Mouse (Mus musculus): Measurements from ENCODE around the gene Get4.

GRCm38 (mm10) chr5:139216774-139217173 is 35.4 kb upstream of the Get4 start:
- TF ChIP-seq CTCF (IDR thresholded peaks at IDR 0.05; ENCODE audit: low read depth, low read length) (no peak), POLR2A (IDR thresholded peaks at IDR 0.05; ENCODE audit: borderline replicate concordance, low read depth, low read length) (no peak)
